Mouse (Mus musculus) embryonic fibroblast, embryonic 13.5 days (primary cell): Measurements from ENCODE around the gene Trim38.

Experiments
- CTCF ChIP-seq: IDR thresholded peaks from 2 replicates; pipeline ENCODE4 v1.5.1; 2011; ENCODE audit warnings: mild to moderate bottlenecking, control low read depth, low read length, moderate library complexity, borderline replicate concordance; ENCODE audit not compliant: insufficient read depth
- POLR2A ChIP-seq: IDR thresholded peaks from 2 replicates; pipeline ENCODE4 v1.6.1; 2011; ENCODE audit warnings: low read depth, mild to moderate bottlenecking, control low read depth, low read length, moderate library complexity

DNA sequence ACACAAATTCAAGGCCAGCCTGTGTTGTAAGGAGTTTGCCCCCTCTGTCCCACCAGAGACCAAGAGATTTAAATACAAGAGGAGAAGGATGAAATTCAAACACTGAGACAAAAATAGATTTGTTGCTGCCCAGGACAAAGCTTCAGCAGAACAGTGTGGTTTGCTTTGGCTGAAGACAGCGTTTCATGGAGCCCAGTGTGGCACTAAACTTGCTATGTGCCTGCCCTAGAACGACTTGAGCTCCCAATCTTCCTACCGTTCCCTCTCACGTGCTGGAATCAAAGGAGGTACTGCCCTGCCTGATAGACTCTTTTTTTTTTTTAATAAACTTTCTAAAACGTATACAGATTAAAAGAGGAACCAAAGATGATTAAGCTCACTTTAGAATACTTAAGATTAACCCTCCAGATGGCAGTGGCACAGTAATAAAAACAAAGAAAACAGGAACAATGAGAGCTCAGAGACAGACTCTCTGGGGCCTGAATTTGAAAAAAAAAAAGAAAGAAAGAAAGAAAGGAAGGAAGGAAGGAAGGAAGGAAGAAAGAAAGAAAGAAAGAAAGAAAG lies 797 bp upstream of the Trim38 start:
- TF ChIP-seq POLR2A (no peak), CTCF (no peak)
